Mouse (Mus musculus): Measurements from ENCODE around the gene Akap6. TPM values are rescaled to one million over a fixed set of nuclear protein-coding genes. Genes with fewer than 3 reads are reported as not detected.

Akap6 gene
- polyA plus RNA-seq, 1 experiment, result 6.6 TPM

DNA sequence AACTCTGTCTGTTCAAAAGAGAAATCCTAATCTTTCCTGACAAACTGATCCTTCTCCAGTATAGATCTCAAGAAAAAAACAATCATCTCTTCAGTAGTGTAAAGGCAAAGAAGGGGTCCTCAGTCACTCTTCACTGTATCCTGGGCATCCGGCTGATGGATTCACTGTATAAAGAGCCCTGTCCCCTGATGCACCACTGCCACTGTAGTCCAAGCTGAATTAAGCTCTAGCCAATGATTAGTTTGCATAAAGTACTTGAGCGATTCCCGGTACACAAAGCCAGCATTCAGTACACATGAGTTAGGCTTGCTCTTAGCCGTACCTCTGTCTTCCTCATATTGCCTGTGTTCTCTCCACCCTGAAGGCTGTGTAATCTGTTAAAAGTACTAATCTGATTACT is 420.2 kb downstream of the Akap6 start:
- Histone ChIP-seq H3K79me2 (ENCODE audit: control insufficient read depth, insufficient read depth) (no peaks in the 10 kb centered on the region), H3K4me3 (no peak overlapping the region)
- no peak for TF ChIP-seq POLR2AphosphoS2 (IDR thresholded peaks at IDR 0.05; ENCODE audit: insufficient read length, low read depth)

DNA sequence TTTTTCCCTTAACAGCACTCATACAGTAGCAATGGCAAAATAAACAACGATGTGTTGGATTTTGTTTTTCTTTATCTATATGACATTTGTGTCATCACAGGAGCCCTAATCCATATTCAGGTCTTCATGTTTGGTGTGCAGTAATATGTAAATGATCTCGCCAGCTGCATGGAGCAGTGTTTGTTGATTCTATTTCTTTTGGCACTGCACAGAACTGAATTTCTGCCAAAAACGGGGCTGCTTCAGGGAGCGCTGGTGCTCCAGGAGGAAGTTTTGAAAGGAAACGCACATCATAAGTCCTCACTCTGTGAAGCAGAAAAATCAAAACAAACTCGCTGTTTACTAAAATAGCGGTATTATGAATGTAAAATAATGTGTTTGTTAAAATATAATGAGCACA is 424.9 kb downstream of the Akap6 start:
- H3K4me3 ChIP-seq, result no peak overlapping the region
- H3K27me3 ChIP-seq (ENCODE audit: control insufficient read depth, insufficient read depth, insufficient read length), result no peaks in the 10 kb centered on the region
- H3K36me3 ChIP-seq (ENCODE audit: control insufficient read depth, insufficient read depth), result no peaks in the 10 kb centered on the region
- no peaks in the 10 kb centered on the region for H3K79me2 ChIP-seq (ENCODE audit: control insufficient read depth, insufficient read depth)
- H3K4me2 ChIP-seq (ENCODE audit: low read depth), result no peak overlapping the region
- TF ChIP-seq MAX (IDR thresholded peaks at IDR 0.05; ENCODE audit: low read depth), result no peak
- TF ChIP-seq USF1 (IDR thresholded peaks at IDR 0.05; ENCODE audit: low read depth), result no peak
- TF ChIP-seq E2F4 (IDR thresholded peaks at IDR 0.05; ENCODE audit: insufficient read depth), result no peak
- no peak for TF ChIP-seq POLR2AphosphoS2 (IDR thresholded peaks at IDR 0.05; ENCODE audit: insufficient read length, low read depth)
- TF ChIP-seq MYOD1 (IDR thresholded peaks at IDR 0.05; ENCODE audit: control insufficient read depth in 1 of 3, insufficient read length in 2 of 3, low read depth in 2 of 3), result no peak
- no peak for TF ChIP-seq REST (IDR thresholded peaks at IDR 0.05; ENCODE audit: insufficient read depth, insufficient read length)
- H3ac ChIP-seq (ENCODE audit: control insufficient read depth, insufficient read length), result no peak overlapping the region

More for the DNA sequence above, 420.2 kb downstream of the Akap6 start:
- no peak overlapping the region for H3ac ChIP-seq (ENCODE audit: control insufficient read depth, insufficient read length)
- no peaks in the 10 kb centered on the region for H3K27me3 ChIP-seq (ENCODE audit: control insufficient read depth, insufficient read depth, insufficient read length)
- no peaks in the 10 kb centered on the region for H3K36me3 ChIP-seq (ENCODE audit: control insufficient read depth, insufficient read depth)
- H3K4me2 ChIP-seq (ENCODE audit: low read depth), result no peak overlapping the region

- no peak overlapping the region for H3K4me2 ChIP-seq (ENCODE audit: low read depth)
- H3ac ChIP-seq (ENCODE audit: control insufficient read depth, insufficient read length), result no peak overlapping the region
- no peak overlapping the region for H3K4me3 ChIP-seq
- no peaks in the 10 kb centered on the region for H3K27me3 ChIP-seq (ENCODE audit: control insufficient read depth, insufficient read depth, insufficient read length)
- TF ChIP-seq MYOG (IDR thresholded peaks at IDR 0.05; ENCODE audit: control insufficient read depth in 1 of 3, insufficient read depth in 1 of 3, insufficient read length in 2 of 3, low read depth in 2 of 3) (no peak), USF1 (IDR thresholded peaks at IDR 0.05; ENCODE audit: low read depth) (no peak), REST (IDR thresholded peaks at IDR 0.05; ENCODE audit: insufficient read depth, insufficient read length) (no peak), TCF12 (IDR thresholded peaks at IDR 0.05; ENCODE audit: insufficient read depth, poor library complexity, severe bottlenecking) (no peak), POLR2AphosphoS2 (IDR thresholded peaks at IDR 0.05; ENCODE audit: insufficient read length, low read depth) (no peak), SRF (IDR thresholded peaks at IDR 0.05; ENCODE audit: control insufficient read depth, insufficient read length, low read depth) (no peak), MYOD1 (IDR thresholded peaks at IDR 0.05; ENCODE audit: control insufficient read depth in 1 of 3, insufficient read length in 2 of 3, low read depth in 2 of 3) (no peak), POLR2A (IDR thresholded peaks at IDR 0.05; ENCODE audit: insufficient read length, low read depth) (no peak), TCF3 (IDR thresholded peaks at IDR 0.05; ENCODE audit: insufficient read length, low read depth) (no peak), CEBPB (IDR thresholded peaks at IDR 0.05; ENCODE audit: insufficient read depth, poor library complexity, severe bottlenecking) (no peak)
- H3K36me3 ChIP-seq (ENCODE audit: control insufficient read depth, insufficient read depth), result no peaks in the 10 kb centered on the region
- H3K79me2 ChIP-seq (ENCODE audit: control insufficient read depth, insufficient read depth), result no peaks in the 10 kb centered on the region
These were observed 425.5 kb downstream of the Akap6 start for GRCm38 (mm10) chr12:53124696-53125095.

GRCm38 (mm10) chr12:53125286-53125685 is 426.1 kb downstream of the Akap6 start:
- Histone ChIP-seq H3K79me2 (ENCODE audit: control insufficient read depth, insufficient read depth) (no peaks in the 10 kb centered on the region), H3ac (ENCODE audit: control insufficient read depth, insufficient read length) (no peak overlapping the region), H3K4me2 (ENCODE audit: low read depth) (no peak overlapping the region), H3K4me3 (no peak overlapping the region), H3K27me3 (ENCODE audit: control insufficient read depth, insufficient read depth, insufficient read length) (no peaks in the 10 kb centered on the region), H3K36me3 (ENCODE audit: control insufficient read depth, insufficient read depth) (no peaks in the 10 kb centered on the region)
- TF ChIP-seq REST (IDR thresholded peaks at IDR 0.05; ENCODE audit: insufficient read depth, insufficient read length), result no peak

DNA sequence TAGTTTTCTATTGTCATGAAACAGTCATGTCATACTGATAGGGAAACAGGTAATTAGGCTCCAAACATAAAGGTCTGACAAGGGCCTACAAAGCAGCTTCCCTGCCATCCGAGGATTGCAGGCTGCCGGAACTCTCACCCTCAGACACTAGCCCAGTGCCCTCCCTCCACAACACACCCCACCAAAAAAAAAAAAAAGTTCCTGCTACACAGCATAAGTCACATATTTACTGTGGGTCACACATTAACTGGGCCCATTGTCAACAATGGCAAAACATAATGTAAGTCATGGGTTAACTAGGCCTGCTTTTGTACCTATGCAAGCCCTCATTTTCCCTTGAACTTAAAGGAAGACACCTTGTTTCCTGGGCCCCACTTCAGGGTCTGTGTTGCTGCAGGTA is 435.0 kb downstream of the Akap6 start:
- no peak overlapping the region for H3ac ChIP-seq (ENCODE audit: control insufficient read depth, insufficient read length)
- no peaks in the 10 kb centered on the region for H3K27me3 ChIP-seq (ENCODE audit: control insufficient read depth, insufficient read depth, insufficient read length)
- no peaks in the 10 kb centered on the region for H3K79me2 ChIP-seq (ENCODE audit: control insufficient read depth, insufficient read depth)
- no peak for TF ChIP-seq MAX (IDR thresholded peaks at IDR 0.05; ENCODE audit: low read depth)
- TF ChIP-seq POLR2AphosphoS2 (IDR thresholded peaks at IDR 0.05; ENCODE audit: insufficient read length, low read depth), result no peak
- TF ChIP-seq TCF3 (IDR thresholded peaks at IDR 0.05; ENCODE audit: insufficient read length, low read depth), result no peak
- TF ChIP-seq TCF12 (IDR thresholded peaks at IDR 0.05; ENCODE audit: insufficient read depth, poor library complexity, severe bottlenecking), result no peak
- no peak for TF ChIP-seq CEBPB (IDR thresholded peaks at IDR 0.05; ENCODE audit: insufficient read depth, poor library complexity, severe bottlenecking)
- TF ChIP-seq USF1 (IDR thresholded peaks at IDR 0.05; ENCODE audit: low read depth), result no peak
- TF ChIP-seq E2F4 (IDR thresholded peaks at IDR 0.05; ENCODE audit: insufficient read depth), result no peak
- TF ChIP-seq REST (IDR thresholded peaks at IDR 0.05; ENCODE audit: insufficient read depth, insufficient read length), result no peak
- no peak for TF ChIP-seq SRF (IDR thresholded peaks at IDR 0.05; ENCODE audit: control insufficient read depth, insufficient read length, low read depth)
- no peak for TF ChIP-seq MYOG (IDR thresholded peaks at IDR 0.05; ENCODE audit: control insufficient read depth in 1 of 3, insufficient read depth in 1 of 3, insufficient read length in 2 of 3, low read depth in 2 of 3)
- no peak for TF ChIP-seq POLR2A (IDR thresholded peaks at IDR 0.05; ENCODE audit: insufficient read length, low read depth)
- TF ChIP-seq MYOD1 (IDR thresholded peaks at IDR 0.05; ENCODE audit: control insufficient read depth in 1 of 3, insufficient read length in 2 of 3, low read depth in 2 of 3), result no peak
- no peaks in the 10 kb centered on the region for H3K36me3 ChIP-seq (ENCODE audit: control insufficient read depth, insufficient read depth)
- no peak overlapping the region for H3K4me3 ChIP-seq
- H3K4me2 ChIP-seq (ENCODE audit: low read depth), result no peak overlapping the region

DNA sequence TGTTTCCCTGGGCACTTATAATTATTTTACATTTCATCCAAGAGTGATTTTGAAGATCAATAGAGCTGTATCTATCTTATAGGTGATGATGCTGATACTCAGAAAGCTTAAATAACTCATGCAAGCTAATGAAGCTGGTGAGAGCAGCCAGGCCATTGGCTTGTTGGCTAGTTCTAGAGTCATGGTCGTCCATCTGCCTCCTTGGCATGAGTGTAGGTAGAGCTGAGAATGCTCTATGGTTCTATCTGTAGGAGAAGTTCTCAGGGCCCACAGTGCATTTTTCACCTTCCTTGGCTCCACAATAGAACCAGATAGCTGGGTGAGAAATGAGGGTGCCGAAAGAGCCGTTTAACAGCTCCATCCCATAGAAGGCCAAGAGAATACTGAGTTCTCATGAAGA is 438.1 kb downstream of the Akap6 start:
- H3K4me3 ChIP-seq, result no peak overlapping the region
- no peaks in the 10 kb centered on the region for H3K27me3 ChIP-seq (ENCODE audit: control insufficient read depth, insufficient read depth, insufficient read length)
- no peak overlapping the region for H3ac ChIP-seq (ENCODE audit: control insufficient read depth, insufficient read length)
- peaks cover 6% of the 10 kb centered on the region for H3K36me3 ChIP-seq (ENCODE audit: control insufficient read depth, insufficient read depth)
- H3K4me2 ChIP-seq (ENCODE audit: low read depth), result no peak overlapping the region
- TF ChIP-seq TCF12 (IDR thresholded peaks at IDR 0.05; ENCODE audit: insufficient read depth, poor library complexity, severe bottlenecking), result no peak
- TF ChIP-seq MYOG (IDR thresholded peaks at IDR 0.05; ENCODE audit: control insufficient read depth in 1 of 3, insufficient read depth in 1 of 3, insufficient read length in 2 of 3, low read depth in 2 of 3), result no peak
- TF ChIP-seq POLR2A (IDR thresholded peaks at IDR 0.05; ENCODE audit: insufficient read length, low read depth), result no peak
- no peak for TF ChIP-seq SRF (IDR thresholded peaks at IDR 0.05; ENCODE audit: control insufficient read depth, insufficient read length, low read depth)
- TF ChIP-seq REST (IDR thresholded peaks at IDR 0.05; ENCODE audit: insufficient read depth, insufficient read length), result no peak
- TF ChIP-seq POLR2AphosphoS2 (IDR thresholded peaks at IDR 0.05; ENCODE audit: insufficient read length, low read depth), result no peak
- TF ChIP-seq MAX (IDR thresholded peaks at IDR 0.05; ENCODE audit: low read depth), result no peak
- no peak for TF ChIP-seq CEBPB (IDR thresholded peaks at IDR 0.05; ENCODE audit: insufficient read depth, poor library complexity, severe bottlenecking)
- TF ChIP-seq TCF3 (IDR thresholded peaks at IDR 0.05; ENCODE audit: insufficient read length, low read depth), result no peak
- no peak for TF ChIP-seq MYOD1 (IDR thresholded peaks at IDR 0.05; ENCODE audit: control insufficient read depth in 1 of 3, insufficient read length in 2 of 3, low read depth in 2 of 3)
- no peak for TF ChIP-seq E2F4 (IDR thresholded peaks at IDR 0.05; ENCODE audit: insufficient read depth)
- TF ChIP-seq USF1 (IDR thresholded peaks at IDR 0.05; ENCODE audit: low read depth), result no peak
- no peaks in the 10 kb centered on the region for H3K79me2 ChIP-seq (ENCODE audit: control insufficient read depth, insufficient read depth)

Data from myocyte (in vitro differentiated cells).